Mouse (Mus musculus) liver, embryonic 16.5 days (tissue): ENCODE results near the gene Papln. TPM values are rescaled to one million over a fixed set of nuclear protein-coding genes. Genes with fewer than 3 reads are reported as not detected.

Experiments used
- ATAC-seq: fragments of 200-750 bp; cut with Nextera tagmentation; 2 replicates; pipeline ENCODE4 v1.8.0; 2017; ENCODE audit warnings: low read depth, mild to moderate bottlenecking, moderate number of reproducible peaks, moderate library complexity
- H3K27ac ChIP-seq: fragments of 300-500 bp; sonication (generic); 2 replicates; pipeline ENCODE4 v1.5.1; 2014; ENCODE audit warnings: mild to moderate bottlenecking, low read length
- H3K27me3 ChIP-seq: fragments of 300-500 bp; sonication (generic); 2 replicates; pipeline ENCODE4 v1.6.1; 2014; ENCODE audit warnings: low read depth, low read length, mixed read lengths; ENCODE audit not compliant: control insufficient read depth, insufficient read depth
- H3K36me3 ChIP-seq: fragments of 300-500 bp; sonication (generic); 2 replicates; pipeline ENCODE4 v1.6.1; 2014; ENCODE audit warnings: mild to moderate bottlenecking; ENCODE audit not compliant: control insufficient read depth, insufficient read depth
- H3K4me1 ChIP-seq: fragments of 300-500 bp; sonication (generic); 2 replicates; pipeline ENCODE4 v1.6.1; 2014; ENCODE audit warnings: low read depth, low read length, mixed read lengths; ENCODE audit not compliant: control insufficient read depth
- H3K4me2 ChIP-seq: fragments of 300-500 bp; sonication (generic); 2 replicates; pipeline ENCODE4 v1.6.1; 2014; ENCODE audit warnings: low read depth, low read length, mixed read lengths
- H3K4me3 ChIP-seq: fragments of 300-500 bp; sonication (generic); 2 replicates; pipeline ENCODE4 v1.5.1; 2014; ENCODE audit warnings: low read depth, mild to moderate bottlenecking, low read length
- H3K9ac ChIP-seq: fragments of 300-500 bp; sonication (generic); 2 replicates; pipeline ENCODE4 v1.6.1; 2014; ENCODE audit warnings: low read depth, low read length
- H3K9me3 ChIP-seq: fragments of 300-500 bp; sonication (generic); replicated peaks from 2 replicates; pipeline ENCODE4 v1.6.1; 2016; ENCODE audit warnings: low read length; ENCODE audit not compliant: control insufficient read depth
- WGBS: fragments of 180-500 bp; shearing (Covaris S2); extraction: QIAGEN DNeasy Blood & Tissue Kit; methylation state at CpG from one replicate; pipeline ENCODE4 v1.1.7; 2014; ENCODE audit not compliant: insufficient replicate concordance; 5-methylcytosine and 5-hydroxymethylcytosine counted together
- polyA plus RNA-seq: library from polyadenylated mRNA; unstranded; fragments of >200 nt; fragmentation: Nextera tagmentation; extraction: Ambion mirVana; gene quantifications from 2 replicates; pipeline ENCODE4 v1.2.1, GENCODE M21; 2015

The Papln gene
- polyA plus RNA-seq, 1 experiment from 2014 or later, result 1.7 TPM

GRCm38 (mm10) chr12:83760201-83760600 is 3.2 kb upstream of the Papln start:
- no peaks in the 10 kb centered on the region for H3K36me3 ChIP-seq
- H3K27ac ChIP-seq, result no peak overlapping the region
- WGBS, result 54% methylated on average over 2 of the region's 2 CpGs
- H3K4me3 ChIP-seq, result no peak overlapping the region
- peaks cover 6% of the 10 kb centered on the region for H3K4me1 ChIP-seq
- no peak overlapping the region for H3K4me2 ChIP-seq
- no peak for ATAC-seq
- no peaks in the 10 kb centered on the region for H3K9me3 ChIP-seq
- no peak overlapping the region for H3K9ac ChIP-seq
- peaks cover 22% of the 10 kb centered on the region for H3K27me3 ChIP-seq

DNA sequence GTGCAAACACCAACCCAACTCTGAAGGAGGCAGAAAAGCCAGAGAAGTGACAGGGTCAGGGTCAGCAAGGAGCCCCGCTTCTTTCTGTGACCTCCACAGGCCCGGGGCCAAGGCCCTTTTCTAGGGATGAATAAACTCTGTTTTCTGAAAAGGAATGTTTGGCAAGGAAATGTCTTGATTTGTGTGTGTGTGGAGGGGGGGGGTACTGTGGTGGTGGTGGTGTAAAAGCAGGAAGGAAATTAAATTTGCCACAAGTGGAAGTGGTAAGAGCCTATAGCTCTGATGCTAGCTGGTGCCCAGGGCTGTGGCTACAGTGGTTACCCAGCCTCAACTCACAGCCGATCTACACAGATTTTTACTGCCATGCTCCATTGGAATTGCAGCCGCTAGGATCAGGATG is 728 bp upstream of the Papln start:
- Histone ChIP-seq H3K4me2 (no peak overlapping the region), H3K4me1 (peaks cover 6% of the 10 kb centered on the region), H3K4me3 (no peak overlapping the region), H3K27ac (no peak overlapping the region), H3K27me3 (peaks cover 22% of the 10 kb centered on the region), H3K36me3 (no peaks in the 10 kb centered on the region), H3K9ac (no peak overlapping the region), H3K9me3 (no peaks in the 10 kb centered on the region)
- 18% methylated on average over 4 of the region's 4 CpGs for WGBS
- no peak for ATAC-seq

DNA sequence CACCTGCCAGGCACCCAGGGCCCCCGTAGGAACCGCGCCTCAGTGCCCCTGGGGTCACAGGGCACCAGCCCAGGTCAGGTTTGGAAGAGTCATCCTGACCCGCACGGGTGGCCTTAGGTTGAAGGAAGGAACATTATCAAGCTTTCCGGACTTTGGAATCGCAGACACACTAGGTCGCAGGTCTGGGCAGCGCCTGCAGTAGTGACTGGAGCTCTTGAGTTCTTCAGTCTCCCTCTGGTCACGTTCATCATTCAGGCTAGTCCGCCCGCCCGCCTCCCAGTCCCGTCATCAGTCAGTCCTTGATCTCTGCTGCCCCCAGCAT is 571 bp downstream of the Papln start:
- peak overlapping the region; percentile 37 for H3K9ac ChIP-seq
- H3K27ac ChIP-seq, result peak overlapping the region; percentile 37; the same call in 1 of the 2 replicates

GRCm38 (mm10) chr12:83764519-83764918 is 1.1 kb downstream of the Papln start:
- WGBS, result 56% methylated on average over 10 of the region's 10 CpGs
- no peak for ATAC-seq
- no peaks in the 10 kb centered on the region for H3K36me3 ChIP-seq
- H3K4me2 ChIP-seq, result peak overlapping the region; percentile 57
- H3K9ac ChIP-seq, result no peak overlapping the region
- H3K27ac ChIP-seq, result no peak overlapping the region
- peaks cover 22% of the 10 kb centered on the region for H3K27me3 ChIP-seq
- H3K4me1 ChIP-seq, result peaks cover 6% of the 10 kb centered on the region
- no peaks in the 10 kb centered on the region for H3K9me3 ChIP-seq
- H3K4me3 ChIP-seq, result peak overlapping the region; percentile 48; the same call in 1 of the 2 replicates

More for the DNA sequence above, 571 bp downstream of the Papln start:
- no peak for ATAC-seq
- Histone ChIP-seq H3K4me2 (peak overlapping the region; percentile 57), H3K4me3 (peak overlapping the region; percentile 48), H3K4me1 (peaks cover 6% of the 10 kb centered on the region), H3K36me3 (no peaks in the 10 kb centered on the region), H3K27me3 (peaks cover 22% of the 10 kb centered on the region), H3K9me3 (no peaks in the 10 kb centered on the region)
- WGBS, result 9% methylated on average over 14 of the region's 14 CpGs

DNA sequence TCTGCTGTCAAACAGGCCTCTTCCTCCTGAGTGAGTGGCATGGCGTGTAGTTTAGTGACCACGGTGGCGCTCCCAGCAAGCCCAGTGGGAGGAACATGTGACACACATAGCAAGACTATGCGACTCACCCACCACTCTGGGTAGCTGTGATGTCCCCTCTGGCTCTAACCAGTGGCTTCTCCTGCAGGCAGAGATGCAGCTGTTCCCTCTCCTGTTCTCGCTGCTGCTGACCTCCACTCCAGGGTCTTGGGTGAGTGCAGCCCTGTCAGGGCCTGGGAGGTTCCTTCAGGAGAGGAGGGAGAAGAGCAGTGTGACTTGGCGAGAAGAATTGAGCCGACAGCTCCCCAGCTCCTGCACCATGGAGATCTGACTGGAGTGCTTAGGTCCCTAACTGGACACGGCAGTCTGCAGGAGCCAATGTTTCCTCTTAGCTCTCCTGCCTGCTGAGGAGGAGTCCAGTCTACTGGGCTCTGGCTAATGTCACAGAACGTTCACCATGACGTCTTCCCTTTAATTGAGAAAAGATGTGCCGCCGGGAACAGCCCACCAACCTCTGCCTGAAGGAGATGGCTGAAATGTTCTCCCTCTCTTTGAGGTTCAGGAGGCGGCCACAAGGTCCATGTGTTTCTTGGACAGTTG is 2.6 kb downstream of the Papln start:
- ATAC-seq, result no peak
- Histone ChIP-seq H3K9me3 (no peaks in the 10 kb centered on the region), H3K27ac (no peak overlapping the region), H3K4me3 (no peak overlapping the region), H3K27me3 (peaks cover 22% of the 10 kb centered on the region), H3K4me1 (peaks cover 6% of the 10 kb centered on the region), H3K9ac (no peak overlapping the region), H3K36me3 (no peaks in the 10 kb centered on the region), H3K4me2 (no peak overlapping the region)
- 62% methylated on average over 13 of the region's 13 CpGs for WGBS

GRCm38 (mm10) chr12:83767833-83768232 is 4.4 kb downstream of the Papln start:
- Histone ChIP-seq H3K9ac (no peak overlapping the region), H3K9me3 (no peaks in the 10 kb centered on the region), H3K27ac (no peak overlapping the region), H3K4me3 (no peak overlapping the region), H3K4me2 (no peak overlapping the region), H3K36me3 (no peaks in the 10 kb centered on the region), H3K27me3 (peaks cover 21% of the 10 kb centered on the region), H3K4me1 (peaks cover 6% of the 10 kb centered on the region)
- 53% methylated on average over 9 of the region's 9 CpGs for WGBS
- ATAC-seq, result no peak; the same call in 1 of the 2 replicates

GRCm38 (mm10) chr12:83768235-83768899 is 4.9 kb downstream of the Papln start:
- H3K27me3 ChIP-seq, result peaks cover 16% of the 10 kb centered on the region
- no peak overlapping the region for H3K4me2 ChIP-seq
- H3K9ac ChIP-seq, result no peak overlapping the region
- H3K4me1 ChIP-seq, result peaks cover 3% of the 10 kb centered on the region
- no peaks in the 10 kb centered on the region for H3K36me3 ChIP-seq
- ATAC-seq, result no peak
- no peak overlapping the region for H3K4me3 ChIP-seq
- WGBS, result 54% methylated on average over 14 of the region's 14 CpGs
- no peaks in the 10 kb centered on the region for H3K9me3 ChIP-seq
- no peak overlapping the region for H3K27ac ChIP-seq

DNA sequence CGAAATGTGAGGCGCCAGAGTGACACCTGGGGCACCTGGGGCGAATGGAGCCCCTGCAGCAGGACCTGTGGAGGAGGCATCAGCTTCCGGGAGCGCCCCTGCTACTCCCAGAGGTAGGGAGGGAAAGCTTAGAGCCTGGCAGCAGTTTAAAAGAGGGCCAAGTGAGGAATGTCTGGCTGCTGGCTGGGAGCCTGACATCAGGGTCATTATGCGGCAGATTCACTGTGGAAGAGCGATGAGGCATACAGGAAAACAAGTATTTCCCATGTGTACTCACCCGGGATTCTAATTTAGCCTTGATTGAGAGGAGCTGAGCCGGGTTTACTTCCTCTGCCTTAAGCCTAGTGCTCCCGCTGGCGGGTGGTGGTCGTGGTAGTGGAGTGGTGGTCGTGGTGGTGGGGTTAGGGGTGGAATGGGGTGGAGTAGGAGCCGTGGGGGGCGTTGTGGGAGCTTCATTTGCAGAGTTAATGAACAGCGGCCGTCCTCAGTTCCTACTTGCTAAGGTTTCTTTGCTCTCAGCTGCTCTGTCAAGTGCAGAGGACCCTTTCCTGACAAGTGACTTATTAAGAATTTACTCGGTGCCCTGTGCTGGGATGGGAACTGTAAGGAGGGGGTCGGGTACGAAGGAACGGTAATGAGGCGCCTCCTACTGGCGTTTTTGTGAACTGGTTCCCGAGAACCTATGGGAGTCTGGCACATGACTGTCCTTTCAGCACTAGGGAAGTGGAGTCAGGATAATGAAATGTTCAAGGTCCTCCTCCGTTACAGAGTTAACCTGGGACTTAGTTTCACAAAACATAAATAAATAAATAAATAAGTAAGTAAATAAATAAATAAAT is 7.2 kb downstream of the Papln start:
- Histone ChIP-seq H3K36me3 (no peaks in the 10 kb centered on the region), H3K4me2 (no peak overlapping the region)
- ATAC-seq, result no peak

GRCm38 (mm10) chr12:83775621-83776020 is 12.2 kb downstream of the Papln start:
- no peak overlapping the region for H3K4me3 ChIP-seq
- WGBS, result 72% methylated on average over 12 of the region's 12 CpGs
- no peak overlapping the region for H3K9ac ChIP-seq
- H3K4me2 ChIP-seq, result no peak overlapping the region
- H3K4me1 ChIP-seq, result no peaks in the 10 kb centered on the region
- no peak for ATAC-seq
- H3K9me3 ChIP-seq, result no peaks in the 10 kb centered on the region
- H3K27ac ChIP-seq, result no peak overlapping the region
- peaks cover 3% of the 10 kb centered on the region; the same call in 1 of the 2 replicates for H3K27me3 ChIP-seq
- H3K36me3 ChIP-seq, result no peaks in the 10 kb centered on the region

More for the DNA sequence above, 7.2 kb downstream of the Papln start:
- Histone ChIP-seq H3K4me3 (no peak overlapping the region), H3K4me1 (no peaks in the 10 kb centered on the region; the same call in none of the 2 replicates), H3K27ac (no peak overlapping the region), H3K9me3 (no peaks in the 10 kb centered on the region), H3K27me3 (peaks cover 3% of the 10 kb centered on the region), H3K9ac (no peak overlapping the region)
- WGBS, result 8% methylated on average over 25 of the region's 25 CpGs
